Mouse (Mus musculus) forebrain, embryonic 14.5 days (tissue): ENCODE measurements around the gene Pfkfb1. TPM values are rescaled to one million over a fixed set of nuclear protein-coding genes. Genes with fewer than 3 reads are reported as not detected.

Experiments
- ATAC-seq: fragments of 200-750 bp; cut with Nextera tagmentation; 2 replicates; pipeline ENCODE4 v1.8.0; 2017; ENCODE audit warnings: mild to moderate bottlenecking, moderate library complexity
- DNase-seq: peaks from one replicate; pipeline ENCODE4 v3.0.0-alpha.2; 2015; ENCODE audit warnings: low spot score
- H3K27ac ChIP-seq: fragments of 300-500 bp; sonication (generic); 2 replicates; pipeline ENCODE4 v1.5.1; 2014; ENCODE audit warnings: low read depth, mild to moderate bottlenecking, control low read depth, low read length, moderate library complexity
- H3K27me3 ChIP-seq: fragments of 300-500 bp; sonication (generic); replicated peaks from 2 replicates; pipeline ENCODE4 v1.6.1; 2014; ENCODE audit warnings: low read length, control low read depth, mixed read lengths; ENCODE audit not compliant: control insufficient read depth, insufficient read depth
- H3K36me3 ChIP-seq: fragments of 300-500 bp; sonication (generic); 2 replicates; pipeline ENCODE4 v1.6.1; 2014; ENCODE audit warnings: low read length, control low read depth; ENCODE audit not compliant: control insufficient read depth, insufficient read depth
- H3K4me1 ChIP-seq: fragments of 300-500 bp; sonication (generic); 2 replicates; pipeline ENCODE4 v1.6.1; 2014; ENCODE audit warnings: antibody characterized with exemption, low read length, control low read depth; ENCODE audit not compliant: control insufficient read depth, insufficient read depth
- H3K4me2 ChIP-seq: fragments of 300-500 bp; sonication (generic); 2 replicates; pipeline ENCODE4 v1.6.1; 2014; ENCODE audit warnings: mild to moderate bottlenecking, control low read depth, low read length
- H3K4me3 ChIP-seq: fragments of 300-500 bp; sonication (generic); 2 replicates; pipeline ENCODE4 v1.5.1; 2014; ENCODE audit warnings: low read depth, low read length, control low read depth
- H3K9ac ChIP-seq: fragments of 300-500 bp; sonication (generic); 2 replicates; pipeline ENCODE4 v1.6.1; 2014; ENCODE audit warnings: mild to moderate bottlenecking, low read length, control low read depth, moderate library complexity
- H3K9me3 ChIP-seq: fragments of 300-500 bp; sonication (generic); replicated peaks from 2 replicates; pipeline ENCODE4 v1.6.1; 2016; ENCODE audit warnings: low read length, control low read depth, mixed read lengths; ENCODE audit not compliant: control insufficient read depth
- WGBS: fragments of 180-500 bp; shearing (Covaris S2); extraction: QIAGEN DNeasy Blood & Tissue Kit; methylation state at CpG from one replicate; pipeline ENCODE4 v1.1.7; 2014; 5-methylcytosine and 5-hydroxymethylcytosine counted together
- polyA plus RNA-seq: library from polyadenylated mRNA; unstranded; fragments of >200 nt; fragmentation: Nextera tagmentation; extraction: Ambion mirVana; gene quantifications from 2 replicates; pipeline ENCODE4 v1.2.1, GENCODE M21; 2014

The Pfkfb1 gene
- 5.6 and 6.0 TPM in 2 replicates for polyA plus RNA-seq

DNA sequence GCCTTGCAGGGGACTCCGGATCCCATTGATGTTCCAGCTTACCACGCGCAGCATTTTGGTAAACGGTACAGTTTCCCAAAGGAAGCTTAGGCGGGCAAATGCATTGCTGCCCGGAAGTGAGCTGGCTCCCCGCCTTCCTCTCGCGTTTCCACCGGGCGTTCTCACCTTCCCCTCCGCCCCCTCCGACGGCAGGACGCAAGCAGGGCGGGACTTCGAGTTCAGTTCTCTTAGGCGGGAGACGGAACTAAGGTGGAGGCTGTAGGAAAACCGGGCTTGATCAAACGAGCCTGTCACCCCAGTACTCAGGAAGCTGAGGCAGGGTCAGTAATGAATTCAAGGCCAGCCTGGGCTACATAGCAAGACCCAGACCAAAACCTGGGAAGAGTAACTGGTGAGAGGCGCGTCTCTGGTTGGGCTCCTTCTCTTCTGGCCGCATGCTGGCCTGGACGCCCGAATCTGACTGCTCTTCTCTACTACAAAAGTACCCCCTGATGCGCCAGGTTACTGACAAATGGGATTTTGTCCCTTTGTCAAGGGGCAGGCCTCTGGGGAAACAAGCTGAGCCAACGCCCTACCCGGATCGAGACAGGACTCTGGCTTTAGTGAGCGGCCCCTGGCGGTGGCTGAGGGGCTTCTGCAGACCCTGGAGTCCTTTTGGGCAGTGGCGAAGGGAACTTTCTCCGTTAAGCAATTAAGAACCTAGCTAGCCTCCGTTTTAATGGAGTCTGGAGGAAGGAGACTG, at the start of gene Pfkfb1:
Gene Pfkfb1 (plus strand): TSS at position 207 of the 742 bp plus-strand sequence.
- peak within 1 kb of the TSS; percentile 42 for H3K4me3 ChIP-seq
- ATAC-seq (peak; percentile 98), DNase-seq (peak; percentile 86)
- peak within 1 kb of the TSS; percentile 58 for H3K4me2 ChIP-seq
- no peaks in the 10 kb centered on the region for H3K9me3 ChIP-seq
- peak within 1 kb of the TSS; percentile 80 for H3K27ac ChIP-seq
- no peaks in the 10 kb centered on the region for H3K4me1 ChIP-seq
- WGBS = 36% methylated on average over 35 of the region's 35 CpGs
- peak within 1 kb of the TSS; percentile 73 for H3K9ac ChIP-seq
- no peaks in the 10 kb centered on the region for H3K27me3 ChIP-seq
- H3K36me3 ChIP-seq = peaks cover 8% of the 10 kb centered on the region

GRCm38 (mm10) chrX:150540111-150540510, 47.9 kb upstream of the Pfkfb1 start:
- WGBS = 89% methylated on average over 2 of the region's 2 CpGs
- H3K36me3 ChIP-seq = no peaks in the 10 kb centered on the region
- no peak overlapping the region for H3K9ac ChIP-seq
- H3K9me3 ChIP-seq = no peaks in the 10 kb centered on the region
- no peaks in the 10 kb centered on the region for H3K27me3 ChIP-seq
- ATAC-seq (no peak), DNase-seq (no peak)
- H3K4me1 ChIP-seq = no peaks in the 10 kb centered on the region
- no peak overlapping the region for H3K27ac ChIP-seq
- no peak overlapping the region for H3K4me2 ChIP-seq
- no peak overlapping the region for H3K4me3 ChIP-seq

DNA sequence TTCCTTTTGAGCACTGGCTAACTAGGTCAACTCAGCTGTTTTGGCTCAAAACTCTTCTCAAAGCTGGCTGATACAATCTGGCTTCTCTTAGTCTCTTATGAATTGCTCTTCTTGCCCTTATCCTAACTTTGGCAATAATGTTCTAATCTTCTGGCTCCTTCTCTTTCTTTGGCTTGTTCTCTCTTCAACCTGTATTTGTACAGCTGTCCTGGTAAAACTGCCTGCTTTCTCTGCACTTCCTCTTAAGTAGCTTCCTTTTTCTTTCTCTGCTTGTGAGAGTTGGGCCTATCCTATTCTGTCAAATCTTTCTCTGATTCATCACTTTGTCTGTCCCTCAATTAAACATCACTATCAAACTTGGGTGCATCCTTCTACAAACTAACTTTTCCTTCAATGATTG, 46.3 kb upstream of the Pfkfb1 start:
- no peak overlapping the region for H3K4me2 ChIP-seq
- no peaks in the 10 kb centered on the region for H3K4me1 ChIP-seq
- H3K9ac ChIP-seq = no peak overlapping the region
- no peak for ATAC-seq
- no peak overlapping the region for H3K4me3 ChIP-seq
- H3K36me3 ChIP-seq = no peaks in the 10 kb centered on the region
- no peaks in the 10 kb centered on the region for H3K27me3 ChIP-seq
- H3K27ac ChIP-seq = no peak overlapping the region
- H3K9me3 ChIP-seq = no peaks in the 10 kb centered on the region
- DNase-seq = no peak

DNA sequence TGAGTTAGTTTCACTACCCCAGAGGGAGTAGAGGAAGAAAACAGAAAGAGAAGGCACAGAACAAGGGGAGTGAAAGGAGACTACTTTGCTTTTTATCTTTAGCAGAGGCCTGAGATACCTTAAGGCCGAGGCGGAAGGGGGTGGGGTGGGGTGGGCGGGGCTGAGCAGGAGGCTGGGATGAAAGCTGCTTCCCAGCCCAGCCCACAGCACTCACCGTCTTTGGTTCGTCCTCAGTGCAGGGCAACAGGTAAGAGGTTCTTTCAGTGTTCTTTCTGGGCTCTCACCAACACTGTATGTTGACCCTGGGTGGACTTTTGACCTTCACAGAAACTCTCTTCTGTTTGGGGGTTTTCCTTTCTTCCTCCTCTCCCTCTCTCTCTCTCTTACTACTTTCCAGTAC, 40.8 kb upstream of the Pfkfb1 start, which contains the start of gene Alas2:
Gene Alas2 (plus strand): TSS at position 137 of the 400 bp plus-strand sequence.
- H3K4me1 ChIP-seq = no peaks in the 10 kb centered on the region
- H3K9me3 ChIP-seq = no peaks in the 10 kb centered on the region
- H3K27ac ChIP-seq = no peak within 1 kb of the TSS
- H3K27me3 ChIP-seq = no peaks in the 10 kb centered on the region
- 46% methylated on average over 5 of the region's 5 CpGs for WGBS
- no peak within 1 kb of the TSS for H3K4me3 ChIP-seq
- H3K4me2 ChIP-seq = no peak within 1 kb of the TSS
- no peak for DNase-seq
- H3K36me3 ChIP-seq = no peaks in the 10 kb centered on the region
- no peak for ATAC-seq
- H3K9ac ChIP-seq = no peak within 1 kb of the TSS

GRCm38 (mm10) chrX:150549639-150550038, 38.4 kb upstream of the Pfkfb1 start:
- no peak for DNase-seq
- no peaks in the 10 kb centered on the region for H3K9me3 ChIP-seq
- H3K4me1 ChIP-seq = no peaks in the 10 kb centered on the region
- 83% methylated on average over 3 of the region's 3 CpGs for WGBS
- 0 out of 2 replicates have a peak, but pooled peaks cover 2% of the 10 kb centered on the region for H3K36me3 ChIP-seq
- H3K9ac ChIP-seq = no peak overlapping the region
- H3K27me3 ChIP-seq = no peaks in the 10 kb centered on the region
- H3K4me3 ChIP-seq = no peak overlapping the region
- no peak overlapping the region for H3K4me2 ChIP-seq
- H3K27ac ChIP-seq = no peak overlapping the region
- no peak for ATAC-seq

DNA sequence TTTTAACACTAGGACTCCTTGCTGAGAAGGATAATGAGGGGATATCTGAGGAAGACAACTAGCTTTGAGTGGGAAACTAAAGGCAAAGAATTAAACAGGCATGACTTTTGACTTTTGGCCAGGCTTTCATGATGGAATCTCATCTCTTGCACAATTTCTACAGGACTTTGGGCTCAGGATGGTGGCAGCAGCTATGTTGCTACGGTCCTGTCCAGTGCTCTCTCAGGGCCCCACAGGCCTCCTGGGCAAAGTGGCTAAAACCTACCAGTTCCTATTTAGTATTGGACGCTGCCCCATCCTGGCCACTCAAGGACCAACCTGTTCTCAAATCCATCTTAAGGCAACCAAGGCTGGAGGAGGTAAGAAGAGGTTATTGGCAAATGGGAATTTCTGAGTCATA, 36.0 kb upstream of the Pfkfb1 start:
- H3K4me1 ChIP-seq = no peaks in the 10 kb centered on the region
- 84% methylated on average over 2 of the region's 2 CpGs for WGBS
- no peak overlapping the region for H3K4me3 ChIP-seq
- no peak overlapping the region for H3K4me2 ChIP-seq
- 0 out of 2 replicates have a peak, but pooled peaks cover 2% of the 10 kb centered on the region for H3K36me3 ChIP-seq
- DNase-seq = no peak
- no peak overlapping the region for H3K27ac ChIP-seq
- no peaks in the 10 kb centered on the region for H3K9me3 ChIP-seq
- no peaks in the 10 kb centered on the region for H3K27me3 ChIP-seq
- no peak overlapping the region for H3K9ac ChIP-seq
- no peak for ATAC-seq

DNA sequence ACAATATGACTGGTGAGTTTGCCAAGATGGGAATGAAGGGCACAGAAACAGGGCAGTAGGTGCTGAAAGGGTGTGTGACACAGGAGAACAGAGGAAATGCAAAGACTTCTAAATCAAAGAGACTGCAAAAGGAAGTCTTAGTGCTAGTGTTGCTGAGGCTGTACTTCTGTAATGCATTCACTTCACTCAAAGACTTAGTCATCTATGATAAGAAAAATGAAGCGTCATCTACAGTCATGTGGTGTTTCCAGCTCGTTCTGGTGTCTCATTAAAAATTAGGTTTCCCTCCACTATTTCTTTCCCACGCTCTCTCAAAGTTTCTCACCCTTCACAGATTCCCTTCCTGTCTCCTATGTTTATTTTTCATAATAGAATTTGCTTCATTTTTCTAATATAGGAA, 34.0 kb upstream of the Pfkfb1 start:
- H3K9ac ChIP-seq = no peak overlapping the region
- H3K4me2 ChIP-seq = no peak overlapping the region
- H3K4me3 ChIP-seq = no peak overlapping the region
- no peaks in the 10 kb centered on the region for H3K9me3 ChIP-seq
- no peaks in the 10 kb centered on the region for H3K27me3 ChIP-seq
- ATAC-seq (no peak), DNase-seq (no peak)
- H3K36me3 ChIP-seq = 0 out of 2 replicates have a peak, but pooled peaks cover 2% of the 10 kb centered on the region
- H3K4me1 ChIP-seq = no peaks in the 10 kb centered on the region
- H3K27ac ChIP-seq = no peak overlapping the region
- WGBS = 87% methylated on average over 3 of the region's 3 CpGs

DNA sequence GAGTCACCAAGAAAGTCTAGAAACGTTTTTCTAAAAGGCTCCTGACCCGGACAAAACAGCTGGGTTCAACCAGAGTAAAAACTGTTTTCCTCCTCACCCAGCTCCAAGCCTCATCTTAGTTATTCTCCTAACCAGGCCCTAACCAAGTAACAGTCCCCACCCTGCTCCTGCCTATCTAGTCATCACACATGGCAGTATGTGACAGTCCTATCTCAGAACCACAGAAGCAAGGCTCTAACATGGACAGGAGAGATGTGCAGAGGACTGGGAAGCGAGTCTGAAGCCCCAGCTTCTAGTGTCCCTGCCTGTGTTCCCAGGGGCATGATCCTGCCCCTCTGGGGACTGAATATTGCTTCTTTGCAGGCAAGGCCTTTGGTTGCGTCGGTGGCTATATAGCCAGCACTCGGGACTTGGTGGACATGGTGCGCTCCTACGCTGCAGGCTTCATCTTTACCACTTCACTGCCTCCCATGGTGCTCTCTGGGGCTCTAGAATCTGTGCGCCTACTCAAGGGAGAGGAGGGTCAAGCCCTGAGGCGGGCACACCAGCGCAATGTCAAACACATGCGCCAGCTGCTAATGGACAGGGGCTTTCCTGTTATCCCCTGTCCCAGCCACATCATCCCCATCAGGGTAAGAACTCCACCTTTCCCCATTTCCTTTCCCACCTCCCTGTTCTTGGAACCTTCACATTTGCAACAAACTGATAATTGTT, 23.2 kb upstream of the Pfkfb1 start:
- no peaks in the 10 kb centered on the region for H3K27me3 ChIP-seq
- DNase-seq = no peak
- H3K36me3 ChIP-seq = 0 out of 2 replicates have a peak, but pooled peaks cover 3% of the 10 kb centered on the region
- H3K4me1 ChIP-seq = no peaks in the 10 kb centered on the region
- no peaks in the 10 kb centered on the region for H3K9me3 ChIP-seq
- 91% methylated on average over 12 of the region's 12 CpGs for WGBS
- no peak overlapping the region for H3K4me2 ChIP-seq
- no peak overlapping the region for H3K4me3 ChIP-seq
- ATAC-seq = no peak
- H3K9ac ChIP-seq = no peak overlapping the region
- H3K27ac ChIP-seq = no peak overlapping the region

GRCm38 (mm10) chrX:150581921-150582320, 6.1 kb upstream of the Pfkfb1 start:
- no peak for ATAC-seq
- no peaks in the 10 kb centered on the region for H3K27me3 ChIP-seq
- H3K4me3 ChIP-seq = no peak overlapping the region
- no peak overlapping the region for H3K4me2 ChIP-seq
- no peak for DNase-seq
- no peak overlapping the region for H3K9ac ChIP-seq
- no peaks in the 10 kb centered on the region for H3K9me3 ChIP-seq
- no peaks in the 10 kb centered on the region for H3K4me1 ChIP-seq
- no peak overlapping the region for H3K27ac ChIP-seq
- peaks cover 8% of the 10 kb centered on the region for H3K36me3 ChIP-seq
